Mouse (Mus musculus) monocyte, adult 2 months (primary cell): Measurements from ENCODE around the gene Dclre1a.

Source experiments
- DNase-seq, 2 experiments: peaks; one replicate each; pipeline ENCODE4 v3.0.0; 2022; ENCODE audit warnings: low spot score in 2 of 2, low read depth in 1 of 2

The Dclre1a gene

DNA sequence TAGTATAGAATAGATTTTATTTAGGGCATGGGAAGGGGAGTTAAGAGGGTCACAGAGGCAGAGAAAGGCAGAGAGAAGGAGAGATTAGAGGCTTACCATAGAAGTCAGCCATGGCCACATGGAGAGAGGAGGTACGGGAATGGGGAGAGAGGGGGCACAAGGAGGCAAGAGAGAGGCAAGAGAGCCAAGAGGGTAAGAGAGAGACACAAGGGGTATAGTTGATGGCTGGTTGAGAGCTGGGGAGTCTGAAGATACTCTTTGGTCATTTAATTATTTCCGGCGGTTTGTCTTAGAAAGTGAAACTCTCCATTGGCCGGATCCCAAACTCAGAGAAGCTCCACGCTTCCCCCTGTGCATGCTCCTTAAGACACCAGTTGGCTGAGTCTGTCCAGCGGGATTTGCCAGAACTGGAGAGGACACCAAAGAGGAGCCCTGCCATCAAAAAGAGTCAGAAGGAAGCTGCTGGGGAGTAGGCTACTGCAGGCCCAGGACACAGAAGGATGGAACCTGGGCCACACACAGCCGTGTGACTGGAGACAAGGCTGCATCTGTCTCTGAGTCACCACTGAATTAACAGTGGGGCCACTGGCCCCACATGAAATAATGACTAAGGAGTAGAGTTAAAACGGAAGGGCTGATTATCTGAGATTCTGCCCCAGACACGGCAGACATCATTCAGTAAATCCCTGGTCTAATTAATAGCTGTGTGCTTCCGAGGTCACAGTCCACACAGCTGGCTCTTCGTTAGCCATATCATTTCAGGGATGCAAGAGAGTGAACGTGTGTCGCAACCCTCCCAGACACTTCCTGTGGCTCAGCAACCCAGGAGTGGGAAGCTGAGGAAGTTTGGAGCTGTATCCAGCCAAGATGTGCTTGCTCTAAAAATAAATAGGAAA lies 62.4 kb downstream of the Dclre1a start:
- DNase-seq: no peak

DNA sequence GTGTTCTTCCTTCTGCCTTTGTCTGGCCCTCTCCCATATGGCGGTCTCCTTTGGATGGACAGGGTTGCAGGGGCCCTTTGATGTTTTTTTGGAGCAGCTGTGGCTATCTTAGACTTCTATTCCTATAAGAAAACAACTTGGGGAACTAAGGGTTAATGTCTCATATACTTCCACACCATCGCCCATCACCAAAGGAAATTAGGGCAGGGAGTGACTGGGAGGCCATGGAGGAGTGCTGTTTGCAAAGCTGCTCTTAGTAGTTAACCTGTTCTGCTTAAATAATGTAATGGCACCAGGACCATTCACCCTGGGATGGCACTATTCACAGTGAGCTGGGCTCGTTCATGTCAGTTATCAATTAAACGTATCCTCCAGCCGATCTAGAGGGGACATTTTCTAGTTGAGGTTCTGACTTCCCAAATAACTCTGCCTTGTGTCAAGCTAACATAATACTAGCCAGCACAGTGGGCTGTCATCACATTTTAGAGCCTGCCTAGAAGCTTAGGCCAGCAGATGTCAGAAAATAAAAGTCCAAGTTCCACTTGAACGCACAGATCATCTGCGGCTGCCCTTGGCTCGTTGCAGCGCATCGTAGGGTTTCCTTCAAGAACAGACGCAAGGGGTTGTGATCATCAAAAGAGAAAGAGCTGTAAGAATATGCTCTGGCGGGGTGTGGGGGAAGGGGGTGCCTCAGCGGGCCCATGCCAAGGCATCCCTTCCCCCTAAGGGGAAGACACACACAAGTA lies 63.2 kb downstream of the Dclre1a start:
- DNase-seq: no peak
